Mouse (Mus musculus) heart, postnatal 14 days (tissue): Measurements from ENCODE around the gene Spc25. TPM values are rescaled to one million over a fixed set of nuclear protein-coding genes. Genes with fewer than 3 reads are reported as not detected.
A peak's percentile ranks its signal among the peaks of the same experiment; 100 is the strongest.

Experiments
- DNase-seq, 2 experiments: peaks; one replicate each; pipeline ENCODE4 v3.0.0; 2021 to 2022
- intact Hi-C: fragments of 180-260 bp; cut with DNase I; formaldehyde crosslinking; loops from one replicate; pipeline ENCODE4 v1.15.1; 2025
- long read RNA-seq, 2 experiments: library from polyadenylated mRNA; stranded (forward); transcript quantifications; one replicate each; pipeline ENCODE4 v2.0.0; 2021
- total RNA-seq, 2 experiments: library from RNA; stranded (reverse); gene quantifications; 2 replicates each; pipeline ENCODE4 v1.2.3; 2021

Spc25 gene
- total RNA-seq, result 1 to 10 TPM; 3.9 to 7.4 TPM
- long read RNA-seq, experiment 1, transcript Spc25-201 (7 exons, 1,352 nt), result major isoform, 12 of 16 reads
- long read RNA-seq, experiment 1, partial matches to known transcripts, result 0 of 16 reads
- long read RNA-seq, experiment 1, other reads (novel, unspliced or antisense), result 0 of 16 reads
- long read RNA-seq, experiment 2, partial matches to known transcripts, result 0 of 2 reads
- long read RNA-seq, experiment 2, other reads (novel, unspliced or antisense), result 0 of 2 reads

GRCm38 (mm10) chr2:69205791-69206351, at the start of gene Spc25:
Gene Spc25 (minus strand): TSS chr2:69206194.
- intact Hi-C loops, result loop anchor here (5.0 kb wide), 2 partner anchors 69 to 424 kb away; partner anchors contain the start of gene Nostrin

DNA sequence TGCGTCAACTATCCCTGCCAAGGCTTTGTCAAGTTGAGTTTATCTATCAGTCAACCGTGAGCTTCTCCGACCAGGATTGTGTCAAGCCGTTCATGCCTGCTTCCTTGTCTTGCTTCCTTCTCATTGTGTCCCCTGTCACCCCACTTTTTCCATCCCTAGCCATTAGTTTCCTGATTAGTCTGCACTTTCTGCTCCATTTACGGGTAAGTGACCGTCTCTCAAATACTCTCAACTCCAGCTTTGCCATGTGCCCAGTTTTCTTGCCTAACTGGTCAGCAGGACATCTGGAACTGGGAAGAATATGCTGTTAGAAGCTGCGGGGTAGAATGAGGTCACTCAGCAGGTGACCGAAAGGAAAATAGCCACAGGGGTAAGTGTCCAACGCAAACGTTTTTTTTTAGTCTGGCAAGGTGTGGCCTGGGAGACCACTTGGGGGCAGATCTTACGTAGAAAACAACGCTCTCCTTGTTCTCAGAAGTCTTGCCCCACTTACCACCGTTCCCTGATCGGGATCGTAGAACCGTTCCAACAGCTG, 42.3 kb upstream of the Spc25 start:
- intact Hi-C loops, result no loop called here
- no peak for DNase-seq

More at GRCm38 (mm10) chr2:69205791-69206351, at the start of gene Spc25:
- DNase-seq, result peak; percentile 85 to 90

DNA sequence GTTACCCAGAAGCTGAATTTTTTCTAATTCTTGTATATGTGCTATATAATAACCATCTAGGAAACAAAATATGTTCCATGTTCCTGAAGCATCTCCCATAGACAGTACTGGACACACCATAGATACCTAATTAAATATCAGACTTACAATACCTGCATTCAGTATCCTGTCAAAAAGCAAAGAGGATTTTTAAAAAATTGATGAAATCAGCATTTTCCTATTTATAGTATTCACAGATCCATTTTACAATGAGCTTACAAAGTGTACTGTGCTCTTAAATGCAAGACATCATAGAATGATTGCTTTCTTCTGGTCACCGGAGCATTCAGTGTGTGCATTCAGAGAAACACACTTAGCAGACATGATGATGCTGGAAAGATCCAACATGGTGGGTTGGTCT, 41.1 kb upstream of the Spc25 start:
- no peak for DNase-seq
- intact Hi-C loops, result no loop called here

DNA sequence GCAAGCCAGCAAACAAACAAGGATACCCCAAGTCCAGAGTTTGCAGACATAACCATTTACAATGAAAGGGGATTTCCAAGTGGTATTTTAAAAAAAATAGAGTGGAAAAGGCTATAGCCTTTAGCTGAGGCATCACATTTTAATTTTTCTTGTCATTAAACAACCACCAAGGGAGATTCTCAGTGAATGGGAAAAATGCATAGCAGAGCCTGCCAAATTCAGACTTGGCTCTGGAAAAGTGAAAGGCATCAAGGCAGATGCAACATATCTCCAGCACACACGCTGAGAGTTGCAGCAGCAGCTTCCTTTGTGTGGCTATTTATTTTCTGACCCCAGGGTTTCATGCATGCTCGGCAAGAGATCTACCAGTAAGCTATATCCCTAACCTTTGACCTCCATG, 38.9 kb upstream of the Spc25 start:
- peak in 1 of 2 experiments; percentile 2 for DNase-seq

DNA sequence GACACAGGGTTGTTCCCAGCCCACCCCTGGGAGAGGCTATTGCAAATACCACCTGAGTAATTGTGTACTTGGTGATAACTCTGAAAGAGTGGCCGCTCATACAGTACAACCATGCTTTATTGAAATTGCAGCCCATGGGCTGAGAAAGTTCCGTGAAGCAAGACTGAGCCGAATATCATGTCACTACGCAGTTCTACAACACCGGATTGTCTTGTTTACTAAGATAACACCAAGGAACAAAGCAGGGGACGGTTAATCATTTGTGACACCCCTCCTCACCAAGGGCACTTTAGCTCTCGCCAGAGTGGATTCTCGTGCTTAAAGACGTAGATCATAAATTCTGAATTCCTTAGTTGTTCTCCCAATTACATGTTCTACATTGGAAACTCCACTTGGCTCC, 33.3 kb upstream of the Spc25 start:
- no peak for DNase-seq
- intact Hi-C loops, result no loop called here

More for the DNA sequence above, 38.9 kb upstream of the Spc25 start:
- intact Hi-C loops, result no loop called here

DNA sequence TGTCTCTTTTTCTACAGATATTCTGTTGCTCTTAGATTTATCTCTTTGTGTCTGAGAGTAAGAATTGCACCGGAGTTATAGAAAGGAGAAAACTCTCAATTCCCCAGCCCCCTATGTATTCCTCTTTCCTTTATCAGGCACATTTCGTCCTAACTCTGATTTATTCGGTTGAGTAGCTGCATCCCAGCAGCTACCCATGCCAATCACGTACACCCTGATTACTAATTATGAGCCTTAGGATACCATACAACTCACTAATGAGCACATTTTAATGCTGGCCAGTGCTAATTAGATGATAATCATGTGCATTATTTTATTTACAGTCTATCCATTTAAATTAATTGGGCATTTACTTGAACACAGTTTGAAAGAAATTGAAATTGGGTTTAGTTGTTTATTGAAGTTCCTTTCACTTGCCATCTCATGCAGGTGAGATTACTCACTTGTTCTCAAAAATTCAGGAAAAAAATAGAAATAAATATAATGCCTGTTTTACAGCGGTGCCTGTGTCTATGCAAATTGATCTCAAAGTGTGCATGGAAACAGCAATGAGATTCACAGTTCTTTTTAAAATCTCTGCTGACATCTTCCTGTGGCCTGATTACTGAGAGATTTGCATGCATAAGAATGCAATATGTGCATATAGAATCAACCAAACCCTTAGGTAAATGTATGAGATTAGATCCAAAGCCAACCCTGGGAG, 29.1 kb upstream of the Spc25 start:
- intact Hi-C loops, result no loop called here
- no peak for DNase-seq

DNA sequence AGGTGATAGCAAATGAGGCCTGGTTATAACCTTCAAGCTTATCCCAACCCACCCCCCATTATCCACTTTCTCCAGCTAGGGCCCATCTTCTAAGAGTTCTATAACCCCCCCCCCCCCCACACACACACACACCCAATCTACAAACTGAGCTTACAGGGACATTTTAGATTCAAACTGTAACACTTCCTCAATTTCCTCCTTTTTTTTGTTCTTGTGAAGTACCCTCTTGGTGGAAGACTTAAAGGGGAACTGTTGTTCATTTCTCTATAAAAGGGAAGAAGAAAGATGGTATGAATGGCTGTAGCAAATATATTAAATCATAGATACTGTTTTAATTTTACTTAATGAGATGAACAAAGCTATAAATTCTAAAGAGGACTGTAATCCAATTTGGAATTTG, 26.1 kb upstream of the Spc25 start:
- intact Hi-C loops, result no loop called here
- no peak for DNase-seq

- intact Hi-C loops, result no loop called here
- no peak for DNase-seq
These were observed 24.1 kb upstream of the Spc25 start for GRCm38 (mm10) chr2:69230137-69230536.

GRCm38 (mm10) chr2:69228635-69229034, 22.6 kb upstream of the Spc25 start:
- DNase-seq, result no peak
- intact Hi-C loops, result no loop called here

GRCm38 (mm10) chr2:69226876-69227275, 20.9 kb upstream of the Spc25 start:
- intact Hi-C loops, result no loop called here
- no peak for DNase-seq

- intact Hi-C loops, result no loop called here
- no peak for DNase-seq
These were observed 18.7 kb upstream of the Spc25 start for GRCm38 (mm10) chr2:69224724-69225123.

GRCm38 (mm10) chr2:69222815-69223214, 16.8 kb upstream of the Spc25 start:
- intact Hi-C loops, result no loop called here
- no peak for DNase-seq

DNA sequence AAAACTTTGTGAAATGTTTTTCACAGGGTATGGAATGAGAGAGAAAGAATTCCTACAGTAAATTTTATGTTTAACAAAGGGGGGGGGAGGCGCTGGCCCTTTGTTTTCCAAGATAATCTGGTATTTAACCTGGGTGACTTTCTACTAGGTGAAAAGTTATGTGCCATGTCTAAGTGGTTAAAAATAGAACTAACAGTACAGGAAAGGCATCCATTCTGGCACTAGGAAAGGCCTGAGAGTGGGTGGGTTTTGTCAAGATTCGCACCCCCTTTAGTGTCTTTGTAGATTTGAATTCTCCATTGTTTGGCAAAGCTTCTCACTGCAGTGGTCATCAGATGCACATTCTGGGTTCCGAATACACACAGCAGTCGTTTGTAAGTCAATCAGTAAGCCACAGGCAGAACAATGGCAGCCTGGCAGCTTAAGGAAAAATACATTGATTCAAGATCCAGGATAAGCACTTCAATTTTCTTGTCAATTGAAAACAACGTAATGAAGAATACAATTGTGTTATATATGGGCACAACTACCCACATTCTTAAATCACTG, 15.9 kb upstream of the Spc25 start:
- intact Hi-C loops, result no loop called here
- peak in 1 of 2 experiments; percentile 1 for DNase-seq

- no peak for DNase-seq
- intact Hi-C loops, result no loop called here
These were observed 9.2 kb upstream of the Spc25 start for GRCm38 (mm10) chr2:69215242-69215641.

DNA sequence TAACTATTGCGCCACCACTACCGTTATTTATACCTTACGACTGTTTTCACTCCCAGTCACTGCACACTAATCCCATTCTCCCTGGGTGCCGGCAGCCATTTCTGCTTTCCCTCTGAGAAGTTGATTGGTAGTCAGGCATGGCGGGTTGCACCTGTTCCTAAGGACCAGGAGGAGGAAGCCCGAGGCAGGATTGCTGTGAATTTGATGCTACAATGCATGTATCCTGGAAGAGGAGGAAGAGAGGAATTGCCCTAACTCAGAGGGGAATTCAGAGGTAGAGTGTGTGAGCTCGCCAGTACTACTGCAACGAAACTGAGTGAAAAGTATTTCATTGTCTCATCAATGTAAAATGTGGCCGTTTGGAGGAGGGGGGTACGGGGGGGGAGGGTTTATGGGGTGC, 6.7 kb upstream of the Spc25 start:
- intact Hi-C loops, result no loop called here

DNA sequence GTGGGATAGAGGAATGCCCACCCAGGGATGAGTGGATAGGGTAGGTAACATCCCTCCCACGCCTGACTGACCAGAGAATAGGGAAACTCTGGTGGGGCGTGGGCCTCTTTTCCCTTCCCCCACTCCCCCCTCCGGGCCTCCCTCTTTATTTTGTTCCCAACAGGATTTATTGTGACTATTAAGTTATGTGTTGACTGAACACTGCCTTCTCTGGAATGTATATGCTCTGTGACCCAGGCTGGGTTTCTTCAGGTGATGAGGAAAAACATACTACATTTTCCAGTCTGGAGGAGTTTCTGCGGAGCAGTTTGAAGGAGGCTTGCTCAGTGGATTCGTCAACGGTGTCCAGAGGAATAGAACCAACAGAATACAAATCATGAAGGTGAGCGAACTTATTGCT, 4.8 kb upstream of the Spc25 start, which contains the start of gene G6pc2:
G6pc2 (plus strand) TSS at position 301 of the 400 bp plus-strand sequence.
- no peak for DNase-seq
- intact Hi-C loops, result no loop called here

More for the DNA sequence above, 6.7 kb upstream of the Spc25 start:
- no peak for DNase-seq

DNA sequence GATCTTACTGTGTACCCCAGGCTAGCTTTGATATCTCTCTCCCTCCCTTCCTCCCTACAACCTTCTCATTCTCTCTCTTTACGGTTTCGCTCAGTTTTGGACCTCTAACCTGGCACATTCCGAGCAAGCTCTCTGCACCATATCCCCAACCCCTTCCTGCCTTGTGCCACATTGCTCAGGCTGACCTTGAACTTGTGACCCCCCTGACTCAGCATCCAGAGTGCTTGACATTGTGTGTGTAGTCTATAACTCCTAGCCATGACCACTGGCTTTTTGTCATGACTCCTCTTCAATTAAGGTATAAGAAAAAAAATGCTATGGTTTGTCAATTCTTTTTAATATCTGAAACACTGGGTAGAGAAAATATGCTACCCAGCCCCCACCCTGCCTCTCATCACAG, 3.7 kb upstream of the Spc25 start:
- DNase-seq, result no peak
- intact Hi-C loops, result loop anchor here (5.0 kb wide), 2 partner anchors 72 to 427 kb away; partner anchors contain the start of gene Nostrin

DNA sequence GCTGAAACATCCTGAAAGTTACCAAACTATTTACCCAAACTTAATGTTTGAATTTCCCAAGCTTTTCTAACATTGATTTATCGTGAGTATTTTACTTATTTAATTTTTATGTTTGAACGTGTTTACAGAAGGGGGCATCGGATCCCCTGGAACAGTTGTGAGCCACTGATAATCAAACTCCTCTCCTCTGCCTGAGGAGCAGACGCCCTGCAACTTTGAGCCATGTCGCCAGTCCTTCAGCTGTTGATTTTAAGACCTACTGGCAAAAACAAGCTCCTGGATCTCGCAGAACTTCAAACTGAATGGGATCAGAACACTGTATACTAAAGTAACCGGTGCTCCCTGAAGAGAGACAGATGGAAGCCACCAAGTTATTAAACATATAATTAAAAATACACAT, 529 bp upstream of the Spc25 start:
- DNase-seq, result peak in 1 of 2 experiments; percentile 5
- intact Hi-C loops, result loop anchor here (5.0 kb wide), 2 partner anchors 69 to 424 kb away; partner anchors contain the start of gene Nostrin

DNA sequence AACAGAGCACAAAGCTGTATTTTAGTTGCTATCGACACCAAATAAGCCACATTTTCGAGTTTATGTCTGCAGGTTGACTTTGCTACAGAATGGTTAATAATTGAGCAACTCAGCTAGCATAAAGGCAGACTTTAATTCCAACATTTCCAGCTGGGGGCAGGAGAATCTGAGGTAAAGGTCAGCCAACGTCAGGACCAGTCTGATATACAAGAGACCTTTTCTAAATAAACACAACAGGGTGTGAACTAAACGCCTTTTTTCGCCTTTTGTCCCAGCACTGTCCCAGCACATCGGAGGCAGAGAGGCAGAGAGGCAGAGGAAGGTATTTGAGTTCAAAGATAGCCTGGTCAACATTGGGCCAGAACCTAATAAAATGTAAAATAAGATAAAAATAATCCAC, 809 bp downstream of the Spc25 start:
- intact Hi-C loops, result loop anchor here (5.0 kb wide), 2 partner anchors 68 to 423 kb away; partner anchors contain the start of gene Nostrin
- no peak for DNase-seq

DNA sequence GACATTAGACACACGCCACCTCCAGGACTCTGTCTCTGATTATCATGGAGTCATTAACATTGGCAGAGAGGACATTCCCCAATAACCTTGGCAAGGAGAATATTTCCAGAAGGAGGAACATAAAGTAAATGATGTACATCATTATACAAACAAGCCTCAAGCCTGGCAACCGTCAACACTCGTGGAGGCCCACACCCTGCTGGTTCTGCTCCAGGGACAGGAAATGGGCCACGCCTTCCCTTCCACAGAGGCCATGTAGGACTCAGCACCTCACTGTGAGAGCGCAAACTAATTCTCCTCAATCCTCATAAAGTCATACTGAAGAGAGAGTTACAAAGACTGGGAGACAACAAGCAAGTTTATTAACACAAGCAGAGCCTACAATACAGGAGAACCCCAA, 12.4 kb downstream of the Spc25 start:
- intact Hi-C loops, result no loop called here
- DNase-seq, result no peak

DNA sequence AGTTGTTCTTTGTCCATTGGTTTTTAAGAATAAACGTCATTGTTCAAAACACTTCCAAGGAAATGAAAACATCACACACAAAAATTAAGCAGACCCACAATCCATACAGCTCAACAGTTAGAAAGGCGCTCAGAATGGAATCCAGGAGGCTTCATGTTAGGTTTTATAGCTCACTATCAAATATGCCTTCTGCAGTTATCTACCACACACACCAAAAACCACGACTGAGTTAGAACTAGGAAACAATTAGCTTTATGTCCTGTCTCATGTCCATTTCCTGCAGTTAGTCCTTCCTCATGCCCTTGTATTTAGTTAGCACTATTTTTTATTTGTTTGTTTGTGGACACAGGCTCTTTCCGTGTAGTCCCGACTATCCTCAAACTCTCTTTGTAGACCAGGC, 14.9 kb downstream of the Spc25 start:
- intact Hi-C loops, result no loop called here
- no peak for DNase-seq
